Mouse (Mus musculus) frontal cortex, postnatal 14 days (tissue): ENCODE data around the gene Cspg4.

Source experiments
- DNase-seq, 2 experiments: peaks; one replicate each; pipeline ENCODE4 v3.0.0; 2022; ENCODE audit warnings: low spot score in 2 of 2

Gene Cspg4

DNA sequence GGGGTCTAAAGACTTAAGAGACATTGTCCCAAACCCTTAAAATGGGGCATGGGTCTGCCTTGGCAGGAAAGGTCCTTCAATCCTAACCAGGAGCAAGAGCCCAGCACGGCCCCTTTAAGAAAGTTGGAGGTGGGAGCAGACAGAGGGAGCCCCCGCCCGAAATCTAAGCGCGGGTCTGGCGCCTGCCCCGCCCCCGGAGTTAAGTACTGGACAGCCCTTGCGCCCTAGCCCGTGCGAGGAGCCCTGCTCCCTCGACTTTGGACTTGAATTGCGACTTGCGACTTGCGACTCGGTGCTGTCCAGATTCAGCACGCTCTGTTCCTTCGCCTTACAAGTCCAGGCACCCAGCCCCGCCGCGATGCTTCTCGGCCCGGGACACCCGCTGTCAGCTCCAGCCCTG lies at the start of gene Cspg4:
Gene Cspg4, plus strand, starts transcription at position 202 of the 400 bp plus-strand sequence.
- DNase-seq = no peak

DNA sequence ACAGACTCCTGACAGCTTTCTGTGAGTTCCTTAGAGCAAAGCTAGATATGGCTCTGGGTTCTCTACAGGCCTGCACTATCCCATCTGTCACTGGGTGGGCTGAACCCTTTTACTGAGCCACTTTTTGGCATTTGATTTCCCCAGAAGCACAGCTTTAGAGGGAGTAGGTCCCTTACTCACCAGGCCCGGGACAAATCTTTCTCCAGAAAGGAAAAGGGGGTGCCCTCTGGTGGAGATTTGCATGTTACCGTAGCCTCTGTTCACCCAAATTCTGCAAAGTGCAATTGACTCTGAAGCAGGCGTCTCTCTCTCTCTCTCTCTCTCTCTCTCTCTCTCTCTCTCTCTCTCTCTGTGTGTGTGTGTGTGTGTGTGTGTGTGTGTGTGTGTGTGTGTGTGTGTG lies 39.9 kb upstream of the Cspg4 start:
- DNase-seq = no peak

DNA sequence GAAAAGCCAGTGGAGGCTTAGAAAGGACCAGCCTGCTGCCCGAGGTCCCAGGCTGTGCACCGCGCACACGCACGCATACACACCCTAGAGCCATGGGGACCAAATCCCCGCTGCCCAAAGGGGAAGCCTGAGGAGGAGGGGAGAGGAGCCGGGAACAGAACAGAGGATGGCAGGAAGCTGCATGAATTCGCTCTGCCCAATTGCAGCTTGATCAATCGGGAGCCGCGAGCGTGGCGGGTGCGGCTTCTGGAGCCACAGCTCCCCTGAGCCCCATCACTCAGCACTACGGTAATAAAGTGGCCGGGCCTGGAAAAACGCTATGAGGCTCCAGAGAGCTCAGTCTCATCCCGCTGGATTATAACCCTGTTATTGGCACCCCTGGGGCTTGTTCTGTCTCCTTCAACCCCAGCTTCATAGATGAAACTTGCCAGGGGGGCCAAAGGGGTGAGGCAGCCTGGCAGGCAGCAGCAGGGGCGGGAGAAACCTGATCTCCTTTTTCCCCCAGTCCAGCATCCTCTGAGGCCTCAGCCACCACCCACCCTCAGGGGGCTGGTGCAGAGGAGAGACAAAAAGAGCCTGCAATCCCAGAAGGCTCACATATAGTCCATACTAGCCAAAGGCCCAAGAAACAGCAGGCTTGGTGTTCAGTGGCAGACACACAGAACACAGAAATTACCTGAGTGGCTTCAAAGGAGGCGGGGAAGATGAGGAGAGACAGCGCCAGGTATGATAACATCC lies 39.2 kb upstream of the Cspg4 start:
- DNase-seq = no peak

DNA sequence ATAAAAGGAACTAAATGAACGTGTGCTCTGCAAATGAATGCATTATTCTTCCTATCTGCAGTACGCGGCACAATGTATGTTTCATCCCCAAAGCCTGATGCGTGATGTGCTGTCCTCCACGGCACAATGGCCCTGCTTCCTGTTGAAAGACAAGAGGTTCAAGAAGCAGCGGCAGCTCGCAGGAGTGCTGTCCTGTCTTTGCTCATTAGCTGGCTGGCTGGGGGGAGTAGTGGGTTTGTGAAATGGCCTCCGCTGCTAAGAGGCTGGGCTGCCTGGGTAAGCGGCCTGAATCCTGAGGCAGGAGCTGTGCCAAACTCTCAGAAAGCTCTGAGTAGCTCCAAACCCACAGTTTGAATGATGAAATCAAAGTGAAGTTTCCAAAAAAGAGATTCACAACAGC lies 36.7 kb upstream of the Cspg4 start:
- DNase-seq = no peak

- DNase-seq = no peak
Observed at GRCm38 (mm10) chr9:56828841-56829240, 36.0 kb upstream of the Cspg4 start.

DNA sequence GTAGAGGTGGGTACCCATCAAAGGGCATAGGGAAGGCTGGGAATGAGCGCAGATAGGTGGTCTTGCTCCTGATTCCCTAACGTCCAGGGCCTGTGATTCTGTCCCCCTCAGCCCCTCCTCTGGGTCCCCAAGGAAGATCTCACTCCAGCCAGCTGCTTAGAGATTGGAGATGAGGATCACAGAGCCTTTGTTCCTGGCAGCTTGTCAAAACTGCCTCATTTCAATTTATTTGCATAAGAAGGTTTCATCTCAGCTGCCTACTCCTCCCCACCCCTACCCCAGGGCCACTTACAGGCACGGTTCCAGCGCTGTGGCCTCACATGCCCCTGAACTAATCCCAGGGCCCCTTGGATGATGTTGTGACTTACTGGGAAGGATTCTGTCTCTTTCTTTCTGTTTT lies 34.7 kb upstream of the Cspg4 start:
- no peak for DNase-seq

- DNase-seq = no peak
Observed at GRCm38 (mm10) chr9:56831904-56832303, 32.9 kb upstream of the Cspg4 start.

- DNase-seq = no peak
Observed at GRCm38 (mm10) chr9:56832900-56833299, 31.9 kb upstream of the Cspg4 start.

GRCm38 (mm10) chr9:56835152-56835551 lies 29.7 kb upstream of the Cspg4 start:
- DNase-seq = no peak

DNA sequence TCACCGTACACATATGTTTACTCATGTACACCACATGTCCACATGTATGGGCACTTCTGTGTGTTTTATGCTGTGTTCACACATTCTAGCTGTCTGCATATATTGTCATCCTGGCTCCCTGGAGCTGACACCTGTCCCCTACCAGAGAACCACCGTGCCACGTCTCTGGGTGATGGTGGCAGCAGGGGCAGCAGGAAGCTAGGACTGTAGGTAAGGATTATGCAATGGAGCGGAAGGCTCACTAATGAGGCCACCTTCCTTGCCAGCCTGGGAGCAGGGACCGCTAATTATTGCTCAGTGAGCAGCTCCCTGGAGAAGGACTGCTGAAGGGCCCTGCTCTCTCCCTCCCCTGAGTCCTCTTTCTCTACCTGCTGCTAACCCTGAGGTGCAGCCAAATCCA lies 24.1 kb upstream of the Cspg4 start:
- DNase-seq = no peak

DNA sequence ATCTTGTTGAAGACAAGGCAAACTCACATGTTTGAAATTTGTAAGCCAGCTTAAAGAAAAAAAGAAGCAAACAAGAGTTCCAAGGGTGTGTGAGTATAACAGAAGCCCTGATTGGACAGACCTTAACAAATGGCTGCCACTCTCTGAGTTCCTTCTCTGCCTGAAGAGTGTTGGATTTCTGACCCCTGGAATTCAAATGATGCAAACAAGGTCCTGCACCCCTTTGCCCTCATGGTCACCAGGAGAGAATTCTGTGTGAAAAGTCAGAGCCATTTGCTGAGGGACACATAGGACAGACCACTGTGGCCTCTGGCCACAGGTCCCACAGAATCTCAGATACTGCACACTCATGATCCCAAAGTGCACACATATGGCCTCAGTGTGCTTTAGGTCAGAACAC lies 23.0 kb upstream of the Cspg4 start:
- no peak for DNase-seq

- DNase-seq = no peak
Observed at GRCm38 (mm10) chr9:56842303-56842719, 22.5 kb upstream of the Cspg4 start.

GRCm38 (mm10) chr9:56843679-56844188 lies 21.1 kb upstream of the Cspg4 start:
- DNase-seq = peak in 1 of 2 experiments; percentile 72

DNA sequence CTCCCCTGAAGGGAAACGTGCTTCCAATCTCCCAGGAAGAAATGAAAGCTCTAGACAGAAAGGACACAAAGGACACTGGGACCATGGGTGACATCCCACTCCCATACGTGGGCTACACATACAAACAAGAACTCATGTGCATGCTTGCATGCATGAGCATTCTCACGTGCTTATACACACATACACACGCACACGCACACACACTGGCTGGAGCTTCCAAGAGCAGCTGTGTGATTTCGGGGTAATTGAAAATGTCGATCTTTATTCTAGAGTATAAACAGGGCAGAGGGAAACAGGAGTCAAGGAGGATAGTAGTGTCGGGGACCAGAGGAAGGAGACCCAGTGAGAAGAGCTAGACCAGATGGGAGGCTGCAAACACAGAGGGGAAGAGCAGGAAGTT lies 20.2 kb upstream of the Cspg4 start:
- no peak for DNase-seq

- peak; percentile 56 to 80 for DNase-seq
Observed at GRCm38 (mm10) chr9:56847523-56847922, 17.3 kb upstream of the Cspg4 start.

- no peak for DNase-seq
Observed at GRCm38 (mm10) chr9:56850128-56850904, 14.5 kb upstream of the Cspg4 start.

DNA sequence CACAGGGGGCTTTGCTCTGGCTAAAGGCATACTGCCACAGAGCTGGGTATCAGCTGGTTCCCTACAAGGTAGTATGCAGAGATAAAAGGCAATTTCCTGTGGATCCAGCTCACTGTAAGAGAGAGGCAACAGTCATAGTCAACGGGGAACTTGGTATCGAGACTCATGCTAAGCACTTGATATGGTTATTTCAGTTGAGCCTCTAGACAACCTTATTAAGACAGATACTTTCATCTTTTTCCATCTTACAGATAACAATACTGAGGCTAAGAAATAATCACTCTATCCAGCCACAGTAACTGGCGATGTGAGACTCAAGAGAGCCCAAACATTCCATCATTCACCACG lies 14.0 kb upstream of the Cspg4 start:
- DNase-seq = no peak

DNA sequence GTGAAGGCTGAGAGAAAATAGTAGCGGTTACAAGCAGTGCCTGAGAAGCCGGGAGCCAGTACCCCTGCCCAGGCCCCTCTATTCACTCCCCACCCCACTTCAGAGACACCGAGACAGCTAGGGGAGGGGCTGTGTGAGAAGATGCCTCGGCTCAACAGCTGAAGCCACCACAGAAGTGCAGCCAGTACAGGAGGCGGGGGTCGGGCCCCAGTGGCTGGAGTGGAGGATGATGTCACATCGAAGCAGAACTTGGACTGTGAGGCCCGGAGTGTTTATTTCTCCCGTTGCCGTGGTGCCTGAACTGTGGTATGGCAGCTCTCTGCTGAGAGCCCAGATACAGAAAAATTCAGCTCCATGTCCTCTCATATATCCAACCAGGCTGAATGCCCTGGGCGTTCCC lies 13.1 kb upstream of the Cspg4 start:
- no peak for DNase-seq

- DNase-seq = no peak
Observed at GRCm38 (mm10) chr9:56857463-56857862, 7.4 kb upstream of the Cspg4 start.

DNA sequence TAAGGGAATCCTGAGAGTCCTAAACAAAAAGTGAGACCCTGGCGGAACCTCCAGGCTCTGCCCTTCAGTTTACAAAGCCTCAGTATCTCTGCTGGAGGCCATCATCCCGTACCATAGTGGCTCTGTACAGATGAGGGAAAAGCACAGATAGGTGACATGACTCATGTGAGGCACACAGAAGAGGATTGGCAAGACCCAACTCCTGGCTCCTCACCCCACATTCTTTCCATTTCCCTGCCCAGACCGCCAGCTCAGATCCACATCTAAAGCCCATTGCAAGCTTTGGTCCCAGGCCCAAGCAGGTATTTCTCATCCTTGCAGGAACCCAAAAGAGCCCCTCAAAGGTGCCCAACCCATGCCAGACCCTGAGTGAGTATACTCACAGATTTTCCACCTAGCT lies 4.8 kb upstream of the Cspg4 start:
- DNase-seq = no peak

GRCm38 (mm10) chr9:56860486-56861269 lies 4.2 kb upstream of the Cspg4 start:
- DNase-seq = no peak

DNA sequence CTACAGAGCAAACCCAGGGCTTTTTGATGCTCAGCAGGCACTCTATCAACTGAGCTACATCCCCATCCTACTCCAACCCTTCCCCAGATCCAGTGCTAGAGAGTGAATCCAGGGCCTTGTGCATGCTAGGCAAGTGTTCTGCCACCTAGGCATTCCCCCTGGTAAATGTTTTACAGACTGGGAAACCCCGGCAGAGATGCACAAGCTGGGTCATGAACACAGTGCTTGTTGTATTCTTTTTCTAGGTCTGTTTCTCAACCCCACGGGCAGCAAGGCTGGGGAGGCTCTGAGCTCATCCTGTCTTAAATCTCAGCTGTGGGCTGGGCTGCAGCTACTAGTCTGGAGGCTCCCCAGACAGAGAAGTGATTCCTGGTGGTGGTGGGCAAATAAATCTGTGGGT lies 2.0 kb upstream of the Cspg4 start:
- DNase-seq = no peak
